Mouse (Mus musculus) retina, embryonic 14.5 days (tissue): ENCODE data around the gene Rimbp2.
A peak's percentile ranks its signal among the peaks of the same experiment; 100 is the strongest.

Experiments
- DNase-seq: peaks from one replicate; pipeline ENCODE4 v3.0.0-alpha.2; 2015; ENCODE audit warnings: low spot score

Rimbp2 gene

DNA sequence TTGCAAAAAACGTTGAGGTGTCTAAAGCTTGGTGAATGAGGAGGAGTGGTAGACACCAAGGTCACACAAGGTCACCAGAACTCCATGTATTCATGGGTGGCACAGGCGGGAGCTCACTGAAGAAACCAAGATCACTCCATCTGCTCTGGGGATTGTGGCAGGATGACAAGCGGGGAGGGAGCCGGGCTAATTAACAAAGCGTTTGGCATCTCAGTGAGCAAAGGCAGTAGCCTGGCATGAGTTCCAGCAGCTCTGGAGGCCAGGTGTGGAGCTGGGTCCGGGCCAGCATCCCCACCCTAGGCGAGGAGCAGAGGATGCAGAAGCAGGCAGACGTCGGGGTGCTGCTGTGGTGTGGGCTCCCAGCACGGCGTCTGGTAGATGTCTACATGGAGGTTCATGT is 108.3 kb downstream of the Rimbp2 start:
- no peak for DNase-seq

GRCm38 (mm10) chr5:128843982-128844381 is 109.3 kb downstream of the Rimbp2 start:
- DNase-seq, result no peak

GRCm38 (mm10) chr5:128841541-128841940 is 111.7 kb downstream of the Rimbp2 start:
- DNase-seq, result no peak

GRCm38 (mm10) chr5:128837045-128837444 is 116.2 kb downstream of the Rimbp2 start:
- DNase-seq, result no peak

GRCm38 (mm10) chr5:128834126-128834525 is 119.2 kb downstream of the Rimbp2 start:
- no peak for DNase-seq

GRCm38 (mm10) chr5:128822843-128823242 is 130.4 kb downstream of the Rimbp2 start:
- DNase-seq, result no peak

DNA sequence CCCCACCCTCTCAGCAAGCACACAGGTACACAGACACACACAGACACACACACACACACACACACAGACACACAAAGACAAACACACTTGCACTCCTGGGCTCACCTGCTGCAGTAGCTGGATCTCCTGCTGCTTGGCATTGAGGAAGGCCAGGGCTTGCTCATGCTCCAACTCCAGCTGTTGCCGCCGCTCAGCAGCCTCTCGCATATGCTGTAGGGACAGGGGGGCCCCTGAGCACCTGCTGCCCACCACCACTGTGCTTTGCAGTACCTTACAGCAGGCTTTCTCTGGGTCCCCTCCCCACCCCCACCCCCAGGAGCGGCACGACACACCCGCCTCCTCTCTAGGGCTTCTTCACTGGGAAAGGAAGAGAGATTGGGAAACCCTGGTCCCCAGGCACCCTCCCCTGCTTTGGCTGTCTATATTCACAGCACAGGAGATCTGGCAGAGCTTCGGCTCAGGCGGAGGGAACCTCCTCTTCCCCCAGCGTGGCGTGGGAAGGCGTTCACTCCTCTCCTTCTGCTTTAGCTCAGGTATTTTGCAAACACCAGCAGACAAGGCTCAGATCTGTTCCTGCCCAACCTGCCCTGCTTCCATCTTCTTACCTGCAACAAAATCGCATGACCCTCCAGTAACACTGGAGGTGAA is 133.5 kb downstream of the Rimbp2 start:
- no peak for DNase-seq

- DNase-seq, result no peak
Measured at GRCm38 (mm10) chr5:128815629-128816028, 137.7 kb downstream of the Rimbp2 start.

DNA sequence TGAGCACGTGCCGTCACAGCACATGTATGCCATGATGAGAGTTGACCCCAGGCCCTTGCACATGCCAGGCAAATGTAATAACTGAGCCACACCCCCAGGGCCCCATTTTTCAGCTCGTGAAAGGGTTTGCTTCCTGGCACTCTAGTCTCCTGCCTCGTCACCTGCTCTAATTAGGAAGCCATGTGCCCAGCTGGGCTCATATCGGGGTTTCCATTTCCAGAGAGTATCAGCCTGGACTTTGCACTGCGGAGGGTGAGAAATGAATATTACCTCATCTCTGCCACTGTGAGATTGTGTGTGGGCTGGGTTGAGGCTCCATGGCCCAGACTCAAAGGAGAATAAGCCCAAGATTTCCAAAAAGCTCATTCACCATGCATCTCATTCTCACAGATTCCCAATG is 138.2 kb downstream of the Rimbp2 start:
- DNase-seq, result no peak

GRCm38 (mm10) chr5:128813121-128813520 is 140.2 kb downstream of the Rimbp2 start:
- DNase-seq, result peak; percentile 78

GRCm38 (mm10) chr5:128811431-128811830 is 141.9 kb downstream of the Rimbp2 start:
- DNase-seq, result no peak

DNA sequence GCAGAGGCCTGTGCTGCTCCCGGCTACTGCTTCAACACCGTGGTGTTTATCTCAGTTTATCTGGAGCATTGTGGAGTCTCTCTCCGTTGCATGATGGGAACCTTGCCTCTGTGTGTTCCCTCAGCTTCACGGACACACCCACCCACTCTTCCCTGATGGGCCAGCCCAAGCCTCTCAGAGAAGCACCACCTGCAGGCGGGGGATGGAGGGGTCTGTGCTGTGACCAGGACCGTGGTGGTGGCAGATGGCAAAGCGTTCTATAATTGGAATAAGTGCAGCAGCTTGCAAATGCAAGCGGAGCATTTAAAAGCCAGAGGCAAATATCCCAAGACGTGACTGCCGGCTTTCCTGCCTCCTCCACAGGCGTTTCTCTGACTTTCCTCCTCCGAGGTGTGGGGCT is 143.3 kb downstream of the Rimbp2 start:
- peak; percentile 54 for DNase-seq

GRCm38 (mm10) chr5:128809406-128809805 is 143.9 kb downstream of the Rimbp2 start:
- DNase-seq, result peak; percentile 75

DNA sequence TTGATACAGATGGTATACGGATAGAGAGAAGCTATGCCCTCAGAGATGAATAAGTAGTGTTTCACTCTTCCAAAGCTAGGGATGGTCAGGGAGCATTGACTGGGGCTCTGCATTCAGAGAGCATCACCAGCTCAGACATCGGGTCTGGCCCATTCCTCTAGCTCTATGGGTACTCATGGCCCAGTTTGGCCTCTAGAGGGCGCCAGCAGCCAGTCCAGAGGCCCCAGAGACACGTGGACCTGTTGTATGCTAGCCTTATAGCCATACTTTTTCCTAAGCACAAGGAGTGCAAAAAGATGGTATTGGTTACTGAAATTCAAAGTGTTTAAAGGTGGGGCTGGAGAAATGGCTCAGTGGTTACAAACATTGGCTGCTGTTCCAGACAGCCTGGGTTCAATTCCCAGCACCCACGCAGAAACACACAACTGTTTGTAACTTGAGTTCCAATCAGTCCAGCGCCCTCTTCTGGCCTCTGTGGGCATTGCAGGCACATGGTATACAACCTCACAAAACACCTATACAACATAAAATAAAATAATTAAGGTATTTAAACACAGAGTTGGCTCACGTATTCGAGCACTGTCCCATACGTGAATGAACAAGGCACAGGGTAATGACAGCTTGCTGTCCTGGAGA is 144.6 kb downstream of the Rimbp2 start:
- DNase-seq, result peak; percentile 69

DNA sequence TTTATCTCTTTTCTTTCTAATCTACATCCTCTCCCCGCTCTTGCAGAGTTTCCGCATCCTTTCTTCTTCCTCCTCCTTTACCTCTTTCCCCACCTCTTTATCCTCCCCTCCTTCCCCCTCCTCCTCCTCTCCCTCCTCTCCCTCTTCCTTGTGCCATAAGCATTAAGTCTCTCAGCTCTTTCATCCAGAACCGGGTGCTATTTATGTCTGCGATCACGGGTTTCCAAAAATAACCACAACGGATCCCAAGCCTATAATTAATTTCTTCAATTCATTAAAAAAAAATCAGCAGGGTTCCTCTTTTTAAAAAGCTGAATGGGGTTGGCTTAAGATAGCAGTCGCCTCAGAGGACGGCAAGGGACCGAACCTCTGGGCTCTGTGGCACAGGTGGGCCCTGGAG is 145.9 kb downstream of the Rimbp2 start:
- no peak for DNase-seq

DNA sequence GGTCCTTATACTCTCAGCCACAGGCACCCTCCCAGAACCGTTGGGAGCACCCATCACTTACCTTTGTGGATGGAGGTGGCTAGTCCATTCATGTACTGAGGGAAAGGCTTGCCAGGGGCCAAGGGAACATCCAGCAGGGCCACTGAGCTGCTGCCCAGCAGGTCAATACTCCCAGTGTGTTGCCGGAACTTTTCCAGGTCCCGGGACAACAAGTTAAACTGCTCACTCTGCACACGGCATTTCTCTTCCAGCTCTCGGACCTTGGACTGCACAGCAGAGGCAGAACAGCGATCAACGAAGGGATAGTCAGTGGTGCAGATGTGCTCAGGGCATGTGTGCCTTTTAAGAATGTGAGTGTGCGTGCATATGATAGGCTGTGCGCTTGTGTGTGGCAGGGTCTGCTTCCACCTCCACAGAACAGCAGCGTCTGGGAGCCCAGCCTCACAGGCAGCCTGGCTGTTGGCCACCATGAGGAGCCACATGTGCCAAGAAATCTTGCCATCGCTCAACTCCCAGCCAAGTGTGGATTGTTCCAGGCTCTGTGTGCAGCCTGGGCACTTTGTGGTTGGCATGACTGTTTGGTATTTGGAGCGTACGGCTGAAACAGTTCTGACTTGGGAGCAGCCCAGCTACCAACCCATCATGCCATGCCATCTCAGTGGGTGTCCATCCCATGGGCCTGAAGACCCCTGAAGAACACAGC is 146.8 kb downstream of the Rimbp2 start:
- no peak for DNase-seq

DNA sequence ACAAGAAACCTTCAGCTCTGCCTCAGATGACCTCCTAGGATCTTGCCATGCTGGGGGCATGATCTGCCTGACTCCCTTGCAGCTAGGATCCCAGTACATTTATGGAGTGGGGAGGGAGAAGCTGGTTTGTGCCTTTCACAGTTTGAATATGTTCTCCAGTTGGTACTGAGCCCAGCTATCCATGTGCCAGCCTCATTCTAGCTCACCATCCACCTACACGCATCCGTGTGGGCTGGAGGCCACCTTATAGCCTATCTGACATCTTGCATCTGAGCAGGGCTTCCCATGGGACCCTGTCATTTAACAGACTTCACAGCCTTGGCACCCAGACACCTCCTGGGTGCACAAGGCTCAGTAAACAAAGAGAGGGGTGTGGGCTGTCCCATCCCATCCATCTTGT is 148.2 kb downstream of the Rimbp2 start:
- no peak for DNase-seq

- no peak for DNase-seq
Measured at GRCm38 (mm10) chr5:128800592-128800991, 152.7 kb downstream of the Rimbp2 start.

- no peak for DNase-seq
Measured at GRCm38 (mm10) chr5:128781621-128782020, 171.7 kb downstream of the Rimbp2 start.

DNA sequence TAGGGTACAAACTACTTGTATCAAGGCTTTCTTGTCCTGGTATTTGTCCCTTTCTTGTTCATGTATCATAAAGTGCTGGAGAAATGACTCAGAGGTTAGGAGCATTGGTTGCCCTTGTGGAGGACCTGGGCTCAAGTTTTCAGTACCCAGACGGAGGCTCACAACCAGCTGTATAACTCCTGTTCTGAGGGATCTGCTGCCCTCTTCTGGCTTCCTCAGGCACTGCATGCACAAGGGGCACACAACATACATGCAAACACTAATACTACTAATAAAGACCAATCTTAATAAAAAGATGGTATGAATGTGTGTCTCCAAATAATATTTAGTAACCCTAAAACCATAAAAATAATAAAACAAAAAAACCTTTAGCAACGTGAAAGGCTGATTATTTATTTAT is 176.9 kb downstream of the Rimbp2 start:
- DNase-seq, result no peak

DNA sequence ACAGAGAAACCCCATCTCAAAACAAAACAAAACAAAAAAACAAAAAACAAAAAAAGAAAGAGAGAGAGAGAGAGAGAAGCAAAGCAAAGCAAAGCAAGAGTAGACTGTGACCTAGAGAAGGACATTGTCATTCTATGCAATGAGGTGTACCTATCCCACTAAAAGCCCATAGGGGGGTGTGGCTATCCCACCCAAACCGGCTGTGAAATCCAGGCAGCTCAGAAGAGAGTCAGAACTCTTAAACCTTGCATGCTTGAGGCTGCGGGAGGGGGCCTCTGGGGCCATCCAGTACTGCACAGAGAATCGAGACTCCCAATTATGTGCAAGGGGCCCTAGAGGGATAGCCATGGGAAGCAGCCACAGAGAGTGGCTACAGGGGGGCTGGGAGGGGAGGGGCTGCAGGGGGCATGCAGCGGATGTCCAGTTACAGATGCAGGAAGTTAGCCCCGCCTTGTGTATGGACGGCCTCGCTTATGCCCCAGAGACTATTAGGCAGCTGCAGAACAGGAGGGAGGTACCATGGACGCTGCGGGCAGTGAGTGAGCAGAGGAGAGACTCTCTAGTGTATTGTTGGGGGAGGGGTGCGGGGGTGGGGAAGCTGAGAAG is 184.2 kb downstream of the Rimbp2 start:
- DNase-seq, result peak; percentile 71

GRCm38 (mm10) chr5:128761118-128761517 is 192.2 kb downstream of the Rimbp2 start:
- peak; percentile 38 for DNase-seq

GRCm38 (mm10) chr5:128746261-128746660 is 207.0 kb downstream of the Rimbp2 start:
- DNase-seq, result no peak
